Mouse (Mus musculus) ES-E14 (cell line): ENCODE measurements around the gene Ndufv3. TPM values are rescaled to one million over a fixed set of nuclear protein-coding genes. Genes with fewer than 3 reads are reported as not detected.
A peak's percentile ranks its signal among the peaks of the same experiment; 100 is the strongest.

Source experiments
- DNase-seq: peaks from one replicate; pipeline ENCODE4 v3.0.0-alpha.2; 2013; ENCODE audit warnings: low read depth, low spot score
- H3K27ac ChIP-seq: 2 replicates; pipeline ENCODE4 v1.5.1; 2012; ENCODE audit warnings: low read depth, mild to moderate bottlenecking, low read length, moderate library complexity, mixed read lengths; ENCODE audit not compliant: poor library complexity, insufficient read depth, severe bottlenecking
- H3K36me3 ChIP-seq: 2 replicates; pipeline ENCODE4 v1.6.1; 2012; ENCODE audit warnings: mild to moderate bottlenecking, low read length, moderate library complexity, mixed read lengths; ENCODE audit not compliant: control insufficient read depth, poor library complexity, insufficient read depth, severe bottlenecking
- H3K4me1 ChIP-seq, 2 experiments: fragments of 150-350 bp in 1 of 2; sonication (generic) in 1 of 2; 2 replicates each; pipeline ENCODE4 v1.6.1; 2012; ENCODE audit warnings: low read length in 2 of 2, mild to moderate bottlenecking in 1 of 2, mixed read lengths in 1 of 2; ENCODE audit not compliant: control insufficient read depth in 2 of 2, insufficient read depth in 2 of 2, poor library complexity in 1 of 2
- H3K4me3 ChIP-seq, 2 experiments: fragments of 150-350 bp in 1 of 2; sonication (generic) in 1 of 2; 2 replicates each; pipeline ENCODE4 v1.5.1; 2012; ENCODE audit warnings: low read length in 2 of 2, low read depth in 1 of 2, mild to moderate bottlenecking in 1 of 2, mixed read lengths in 1 of 2; ENCODE audit not compliant: insufficient read depth in 1 of 2, poor library complexity in 1 of 2, severe bottlenecking in 1 of 2
- H3K9ac ChIP-seq: 2 replicates; pipeline ENCODE4 v1.6.1; 2012; ENCODE audit warnings: low read depth, mild to moderate bottlenecking, low read length, mixed read lengths; ENCODE audit not compliant: poor library complexity, insufficient read depth, severe bottlenecking
- H3K9me3 ChIP-seq: fragments of 150-350 bp; sonication (generic); 2 replicates; pipeline ENCODE4 v1.6.1; 2012; ENCODE audit warnings: low read depth, mild to moderate bottlenecking, low read length; ENCODE audit not compliant: control insufficient read depth, insufficient read depth
- CHD2 ChIP-seq: IDR thresholded peaks from 2 replicates; pipeline ENCODE4 v1.6.1; 2014; ENCODE audit warnings: mild to moderate bottlenecking, low read depth, low read length, inconsistent platforms
- HCFC1 ChIP-seq: IDR thresholded peaks from 2 replicates; pipeline ENCODE4 v1.6.1; 2012; ENCODE audit warnings: low read length, inconsistent platforms, borderline replicate concordance; ENCODE audit not compliant: insufficient read depth
- MAFK ChIP-seq: IDR thresholded peaks from 2 replicates; pipeline ENCODE4 v1.6.1; 2014; ENCODE audit warnings: mild to moderate bottlenecking, low read depth, low read length, inconsistent platforms; ENCODE audit not compliant: insufficient read depth
- ZC3H11A ChIP-seq: IDR thresholded peaks from 2 replicates; pipeline ENCODE4 v1.6.1; 2012; ENCODE audit warnings: low read depth, mild to moderate bottlenecking, inconsistent platforms, low read length, borderline replicate concordance
- ZNF384 ChIP-seq: IDR thresholded peaks from 2 replicates; pipeline ENCODE4 v1.6.1; 2012; ENCODE audit warnings: low read depth, low read length, inconsistent platforms
- in situ Hi-C, 2 experiments: fragments of 600-800 bp; cut with MboI; formaldehyde crosslinking; loops; one replicate each; pipeline ENCODE4 v1.15.1; 2025; ENCODE audit warnings: low sequenced_read_pairs in 2 of 2, inconsistent platforms in 1 of 2; ENCODE audit not compliant: unreplicated experiment in 2 of 2
- total RNA-seq: library from RNA; depleted of rRNA; stranded (reverse); fragments of 300-350 nt; gene quantifications from 2 replicates; pipeline ENCODE4 v1.2.3, GENCODE M21; 2012

Gene Ndufv3
- total RNA-seq, 1 experiment: 206 TPM

GRCm38 (mm10) chr17:31500908-31501307 lies 19.0 kb upstream of the Ndufv3 start:
- Histone ChIP-seq H3K9ac (no peak overlapping the region), H3K9me3 (no peaks in the 10 kb centered on the region), H3K27ac (no peak overlapping the region), H3K4me1 (peaks cover 0 to 12% of the 10 kb centered on the region in 2 experiments; a peak in 1 of 4 replicates), H3K4me3 (no peak overlapping the region), H3K36me3 (peaks cover 88% of the 10 kb centered on the region)
- no peak for TF ChIP-seq ZNF384
- TF ChIP-seq MAFK: no peak
- TF ChIP-seq HCFC1: no peak
- TF ChIP-seq CHD2: no peak
- no peak for TF ChIP-seq ZC3H11A
- no peak for DNase-seq
- in situ Hi-C loops: no loop called here

GRCm38 (mm10) chr17:31502261-31502927 lies 17.5 kb upstream of the Ndufv3 start:
- in situ Hi-C loops: no loop called here
- Histone ChIP-seq H3K4me3 (no peak overlapping the region), H3K4me1 (peaks cover 0 to 12% of the 10 kb centered on the region in 2 experiments; a peak in 1 of 4 replicates), H3K27ac (no peak overlapping the region), H3K9ac (no peak overlapping the region), H3K9me3 (no peaks in the 10 kb centered on the region), H3K36me3 (peaks cover 86% of the 10 kb centered on the region)
- DNase-seq: no peak
- TF ChIP-seq CHD2 (no peak), MAFK (no peak), ZNF384 (no peak), ZC3H11A (no peak), HCFC1 (no peak)

GRCm38 (mm10) chr17:31503337-31503736 lies 16.6 kb upstream of the Ndufv3 start:
- no peak overlapping the region for H3K4me3 ChIP-seq
- H3K9ac ChIP-seq: no peak overlapping the region
- in situ Hi-C loops: no loop called here
- peaks cover 83% of the 10 kb centered on the region for H3K36me3 ChIP-seq
- H3K27ac ChIP-seq: no peak overlapping the region
- no peak for DNase-seq
- H3K4me1 ChIP-seq: peaks cover 0 to 12% of the 10 kb centered on the region in 2 experiments; a peak in 1 of 4 replicates
- no peak for TF ChIP-seq HCFC1
- no peak for TF ChIP-seq ZC3H11A
- no peak for TF ChIP-seq MAFK
- no peak for TF ChIP-seq CHD2
- no peaks in the 10 kb centered on the region for H3K9me3 ChIP-seq

DNA sequence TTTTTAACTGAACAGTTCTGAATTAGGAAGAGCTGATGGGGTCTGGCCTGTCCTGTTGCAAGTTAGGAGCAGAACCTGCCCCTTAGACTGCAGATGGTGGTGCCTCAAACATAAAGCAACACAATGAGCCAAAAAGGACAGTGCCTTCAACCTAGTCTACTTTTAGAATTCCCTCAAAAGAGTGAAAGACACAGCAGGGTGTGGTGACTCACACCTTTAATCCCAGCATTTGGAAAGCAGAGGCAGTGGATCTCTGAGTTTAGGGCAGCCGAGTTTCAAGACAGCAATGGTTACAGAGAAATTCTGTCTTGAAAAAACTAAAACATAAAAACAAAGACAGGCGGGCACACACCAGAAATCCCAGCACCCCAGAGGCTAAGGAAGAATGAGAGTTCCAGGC lies 16.0 kb upstream of the Ndufv3 start:
- in situ Hi-C loops: no loop called here
- Histone ChIP-seq H3K36me3 (peaks cover 81% of the 10 kb centered on the region), H3K27ac (no peak overlapping the region), H3K9me3 (no peaks in the 10 kb centered on the region), H3K4me1 (peaks cover 0 to 12% of the 10 kb centered on the region in 2 experiments; a peak in 1 of 4 replicates), H3K4me3 (no peak overlapping the region), H3K9ac (no peak overlapping the region)
- no peak for TF ChIP-seq MAFK
- no peak for TF ChIP-seq ZC3H11A
- no peak for TF ChIP-seq ZNF384
- no peak for TF ChIP-seq CHD2
- TF ChIP-seq HCFC1: no peak
- no peak for DNase-seq

DNA sequence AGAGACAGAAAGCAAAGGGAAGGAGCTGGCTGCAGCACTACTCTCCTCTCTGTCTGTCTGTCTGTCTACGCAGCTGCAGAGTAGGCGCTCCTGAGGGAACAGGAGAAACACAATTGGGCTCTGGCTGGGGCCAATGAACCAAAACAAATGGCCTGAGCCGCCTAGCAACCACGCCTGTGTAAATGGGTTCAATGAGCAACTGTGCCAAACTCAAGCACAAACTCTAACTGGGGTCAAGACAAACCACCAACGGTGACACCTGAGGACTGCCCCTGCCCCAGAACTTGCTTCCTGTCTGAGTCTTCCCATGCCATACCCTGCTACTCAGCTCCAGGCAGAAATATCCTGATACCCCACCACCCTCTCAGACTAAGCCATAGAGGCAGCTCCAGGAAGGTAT lies 14.9 kb upstream of the Ndufv3 start:
- Histone ChIP-seq H3K4me3 (no peak overlapping the region), H3K36me3 (peaks cover 83% of the 10 kb centered on the region), H3K4me1 (peaks cover 0 to 12% of the 10 kb centered on the region in 2 experiments; a peak in 1 of 4 replicates), H3K9ac (peak overlapping the region; percentile 25; the same call in 1 of the 2 replicates), H3K9me3 (no peaks in the 10 kb centered on the region), H3K27ac (no peak overlapping the region)
- no peak for DNase-seq
- in situ Hi-C loops: no loop called here
- TF ChIP-seq HCFC1: no peak
- TF ChIP-seq CHD2: no peak
- TF ChIP-seq ZC3H11A: no peak
- TF ChIP-seq MAFK: no peak
- no peak for TF ChIP-seq ZNF384
